Mouse (Mus musculus) gastrocnemius, postnatal 36 days (tissue): ENCODE data around the gene Tmem56. TPM values are rescaled to one million over a fixed set of nuclear protein-coding genes. Genes with fewer than 3 reads are reported as not detected.

Experiments
- DNase-seq, 2 experiments: peaks; one replicate each; pipeline ENCODE4 v3.0.0; 2022
- intact Hi-C: fragments of 180-260 bp; cut with DNase I; formaldehyde crosslinking; loops from one replicate; pipeline ENCODE4 v1.15.1; 2025
- total RNA-seq, 2 experiments: library from RNA; stranded (reverse); gene quantifications; 2 replicates each; pipeline ENCODE4 v1.2.3; 2021

Tmem56 gene
- total RNA-seq, 2 experiments from 2014 or later: 33.7 to 37.2 TPM

DNA sequence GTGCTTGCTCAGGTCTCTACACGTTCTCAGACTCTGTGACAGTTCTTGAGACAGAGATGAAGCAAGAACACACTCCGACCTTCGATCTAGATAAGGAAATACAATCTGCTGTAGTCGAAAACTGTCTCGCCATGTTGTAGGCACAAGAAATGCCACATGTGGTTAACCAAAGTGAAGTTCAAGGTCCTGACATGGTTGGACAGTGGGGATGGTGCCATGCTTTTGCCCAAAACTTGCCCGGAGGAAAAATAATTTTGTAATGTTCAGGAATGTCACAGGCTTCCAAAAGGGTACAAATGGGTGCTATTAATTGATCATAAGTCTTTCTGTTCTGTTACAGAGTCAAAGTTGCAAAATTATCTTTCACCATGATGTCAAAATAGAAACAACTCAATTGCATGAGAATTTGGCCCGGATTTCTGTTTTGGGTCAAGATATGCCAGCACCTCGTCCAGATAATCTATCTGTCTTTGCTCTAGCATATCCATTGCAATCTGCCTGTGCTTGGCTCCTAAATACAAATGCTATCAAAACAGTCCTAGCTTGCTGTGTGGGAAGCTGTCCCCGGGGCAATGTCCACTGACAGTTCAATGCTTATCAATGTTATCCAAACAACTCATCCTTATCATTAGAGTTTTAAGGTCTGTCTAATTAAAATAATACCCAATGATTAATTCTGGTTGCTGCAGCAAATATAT, 108.5 kb downstream of the Tmem56 start:
- intact Hi-C loops: loop anchor here (5.0 kb wide), 1 partner anchor 118 kb away; the partner anchor contains the start of gene Alg14
- DNase-seq: no peak

DNA sequence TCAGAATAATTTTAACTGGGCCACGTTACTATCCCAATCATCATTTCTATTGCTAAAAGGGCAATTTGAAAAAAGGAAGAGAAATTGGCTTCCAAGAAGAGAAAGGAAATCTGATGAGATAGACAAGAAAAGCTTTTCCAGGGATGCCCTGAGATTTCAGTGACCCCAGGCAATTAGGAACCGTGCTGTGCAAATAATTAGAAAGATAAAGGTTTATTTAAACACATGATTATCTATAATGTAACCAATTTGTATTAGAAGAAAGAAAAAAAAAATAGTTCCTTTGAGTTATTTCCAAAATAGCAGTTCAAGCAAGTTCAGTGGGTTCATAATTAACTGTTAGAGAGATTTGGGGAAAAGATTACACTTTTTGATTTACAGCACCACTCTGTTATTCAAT, 110.2 kb downstream of the Tmem56 start:
- DNase-seq: no peak
- intact Hi-C loops: loop anchor here (5.0 kb wide), 1 partner anchor 120 kb away; the partner anchor contains the start of gene Alg14

DNA sequence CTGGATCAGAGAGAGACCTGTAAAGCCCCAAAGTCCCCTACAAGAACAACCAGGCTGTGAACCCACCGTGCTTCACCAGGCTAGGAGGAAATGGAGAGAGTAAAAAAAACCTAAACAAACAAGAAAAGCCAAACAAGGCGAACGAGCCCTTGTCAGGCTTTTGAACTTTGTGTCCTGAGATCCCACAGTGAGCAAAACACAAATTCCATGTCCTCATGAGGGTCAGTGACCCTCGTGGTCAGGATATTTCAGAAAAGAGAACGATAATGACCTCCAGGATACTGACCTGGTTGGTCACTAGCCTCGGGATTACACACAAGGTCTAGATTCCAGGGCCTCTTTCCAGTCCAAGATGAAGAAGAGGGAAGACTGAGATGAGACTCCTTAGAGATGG, 111.0 kb downstream of the Tmem56 start:
- intact Hi-C loops: loop anchor here (5.0 kb wide), 1 partner anchor 120 kb away; the partner anchor contains the start of gene Alg14
- DNase-seq: no peak

DNA sequence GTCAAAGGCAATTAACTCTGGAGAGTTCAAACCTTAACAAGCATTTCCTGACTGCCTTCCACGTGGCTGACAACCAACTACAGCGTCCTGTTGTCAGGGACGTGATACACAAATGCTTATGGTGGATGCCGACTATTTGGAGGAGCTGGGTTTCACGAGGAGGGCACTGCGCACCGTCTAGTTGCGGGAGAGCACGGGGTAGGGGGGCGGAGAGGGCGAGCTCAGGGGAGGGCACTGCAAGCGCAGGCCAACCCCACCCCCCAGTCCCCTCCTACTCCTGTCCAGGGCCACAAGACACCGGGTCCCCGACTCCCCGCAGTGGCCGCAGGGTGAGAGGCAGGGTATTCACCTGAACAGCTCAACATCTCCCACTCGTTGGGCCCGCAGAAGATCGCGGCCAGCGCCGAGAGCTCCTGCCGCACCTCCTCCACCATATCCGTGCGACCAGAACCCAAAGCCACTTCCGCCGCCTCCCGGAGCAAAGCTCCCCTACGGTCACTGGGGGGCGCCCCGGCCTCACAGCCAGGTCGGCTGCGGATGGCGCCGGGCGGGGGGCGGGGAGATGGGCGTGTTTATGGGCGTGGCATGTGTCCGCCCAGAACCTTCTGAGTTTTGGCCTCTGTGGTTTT, 111.5 kb downstream of the Tmem56 start, which contains the start of gene Rwdd3:
Rwdd3 (minus strand) TSS at position 453 of the 629 bp plus-strand sequence.
- DNase-seq: peak; percentile 84
- intact Hi-C loops: loop anchor here (5.0 kb wide), 1 partner anchor 121 kb away; the partner anchor contains the start of gene Alg14

DNA sequence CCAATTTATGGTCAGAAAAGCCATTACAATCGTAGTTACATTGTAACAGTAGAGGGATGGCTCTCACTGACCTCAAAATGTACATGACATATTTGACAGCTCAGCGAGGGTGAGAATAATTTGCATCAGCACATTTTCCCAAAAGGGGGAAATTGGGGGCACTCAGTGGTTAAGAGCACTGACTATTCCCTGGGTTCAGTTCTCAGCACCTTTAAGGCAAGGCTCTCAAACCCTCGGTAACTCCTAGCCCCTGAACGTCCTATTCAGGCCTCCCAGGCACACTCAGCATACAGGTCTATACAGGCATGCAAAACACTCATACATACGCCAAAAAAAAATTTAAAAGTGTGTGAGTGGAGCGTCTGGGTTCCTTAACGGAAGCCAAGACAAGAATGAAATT, 112.3 kb downstream of the Tmem56 start:
- no peak for DNase-seq
- intact Hi-C loops: loop anchor here (5.0 kb wide), 1 partner anchor 122 kb away; the partner anchor contains the start of gene Alg14

DNA sequence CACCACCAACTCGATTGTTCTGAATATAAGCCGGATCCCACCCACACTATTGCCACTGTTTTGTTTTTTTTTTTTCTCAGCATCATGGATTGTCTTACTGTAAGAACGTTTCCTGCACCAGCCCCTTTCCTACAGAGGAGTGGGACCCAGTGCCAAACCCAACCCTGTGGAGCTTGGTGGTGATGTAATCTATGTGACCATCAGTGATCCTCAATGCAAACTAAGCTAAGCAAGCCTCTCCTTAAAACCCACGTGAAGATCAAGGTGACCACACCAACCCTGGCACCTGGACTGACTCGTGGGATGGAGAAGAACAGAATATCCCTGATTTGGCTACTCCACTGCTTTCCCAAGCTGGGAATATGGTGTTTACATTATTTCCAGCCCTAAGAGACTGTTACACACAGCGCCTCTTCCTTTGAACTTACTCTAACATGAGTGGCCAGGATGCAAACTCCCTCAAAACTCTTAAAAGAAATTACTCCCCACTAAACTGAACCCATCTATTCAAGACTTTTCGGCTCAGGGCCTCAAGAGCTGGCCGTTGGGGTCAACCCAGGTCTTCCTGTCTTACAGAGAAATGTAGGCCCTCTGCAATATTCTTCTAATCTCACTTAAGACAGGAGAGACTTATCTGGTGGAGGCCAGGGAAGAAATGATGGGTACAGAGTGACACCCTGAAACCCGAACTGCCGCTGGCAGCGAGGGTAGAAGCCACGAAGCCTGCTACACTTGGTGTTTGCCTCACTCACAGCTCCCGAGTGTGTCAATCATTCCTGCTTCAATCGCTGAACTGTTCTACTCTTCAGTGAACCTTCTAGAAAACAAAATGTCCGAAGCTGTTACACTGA, 113.6 kb downstream of the Tmem56 start:
- DNase-seq: no peak
- intact Hi-C loops: loop anchor here (5.0 kb wide), 2 partner anchors 138 to 338 kb away; no protein-coding TSS in a partner anchor

DNA sequence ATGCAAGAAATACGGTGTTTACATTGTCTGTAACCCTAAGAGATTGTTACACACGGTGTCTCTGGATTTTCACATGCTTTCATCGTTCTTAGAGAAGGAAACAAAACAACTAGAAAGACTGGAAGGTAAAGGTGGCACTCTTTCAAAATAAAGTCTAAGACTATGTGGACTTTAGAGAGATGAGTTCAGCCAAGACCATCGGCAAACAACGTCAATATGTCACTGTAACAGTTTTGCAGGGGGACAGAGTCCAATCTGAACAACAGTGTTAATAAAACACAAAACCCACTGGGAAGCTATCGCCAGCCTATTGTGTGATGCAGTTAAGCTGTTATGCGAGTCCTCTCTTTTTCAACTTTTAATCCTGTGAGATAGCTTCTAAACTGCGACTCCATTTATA, 114.3 kb downstream of the Tmem56 start:
- no peak for DNase-seq
- intact Hi-C loops: loop anchor here (5.0 kb wide), 2 partner anchors 139 to 339 kb away; no protein-coding TSS in a partner anchor

DNA sequence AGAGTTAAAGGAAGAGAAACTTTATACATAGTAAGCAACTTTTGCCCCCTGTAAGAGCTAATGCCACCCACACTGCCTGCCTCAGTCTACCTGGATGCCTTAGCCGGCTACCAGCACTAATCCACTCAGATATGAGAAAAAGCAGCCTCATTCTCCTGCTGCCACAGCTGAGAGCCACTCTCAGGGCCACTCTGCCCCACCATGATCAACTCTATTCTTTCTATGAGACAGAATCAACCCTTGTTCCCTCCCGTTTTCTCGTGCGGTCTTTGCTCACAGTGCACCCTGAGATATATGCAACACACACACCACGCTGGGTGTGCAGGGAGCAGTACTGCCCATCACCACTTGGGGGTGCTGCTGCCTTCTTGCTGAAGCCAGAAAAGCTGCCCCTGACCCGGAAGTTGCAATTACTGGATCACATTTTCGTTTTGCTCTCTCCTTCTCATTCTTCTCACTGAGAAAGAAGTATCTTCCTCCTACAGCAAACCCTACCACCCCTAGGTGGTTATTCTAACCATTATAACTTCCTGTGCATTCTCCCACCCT, 119.6 kb downstream of the Tmem56 start:
- DNase-seq: peak; percentile 27 to 32
- intact Hi-C loops: no loop called here

DNA sequence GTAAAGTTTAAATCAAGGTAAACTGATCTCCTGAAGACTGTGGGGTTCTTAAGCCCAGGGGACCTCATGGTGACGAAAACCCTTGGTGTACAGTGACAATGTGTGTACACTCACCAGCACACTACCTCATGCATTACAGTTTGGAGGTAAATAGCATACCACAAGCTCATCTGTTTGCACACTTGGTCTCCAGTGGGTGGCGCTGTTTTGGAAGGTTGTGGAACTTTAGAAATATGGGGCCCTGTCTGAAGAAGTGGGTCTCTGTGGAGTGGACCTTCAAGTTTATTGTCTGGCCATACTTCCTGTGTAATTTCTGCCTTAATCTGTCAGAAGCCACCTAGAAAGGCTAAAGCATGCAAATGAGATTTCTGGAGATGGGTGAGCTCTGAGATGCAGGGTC, 121.2 kb downstream of the Tmem56 start:
- intact Hi-C loops: no loop called here
- no peak for DNase-seq

DNA sequence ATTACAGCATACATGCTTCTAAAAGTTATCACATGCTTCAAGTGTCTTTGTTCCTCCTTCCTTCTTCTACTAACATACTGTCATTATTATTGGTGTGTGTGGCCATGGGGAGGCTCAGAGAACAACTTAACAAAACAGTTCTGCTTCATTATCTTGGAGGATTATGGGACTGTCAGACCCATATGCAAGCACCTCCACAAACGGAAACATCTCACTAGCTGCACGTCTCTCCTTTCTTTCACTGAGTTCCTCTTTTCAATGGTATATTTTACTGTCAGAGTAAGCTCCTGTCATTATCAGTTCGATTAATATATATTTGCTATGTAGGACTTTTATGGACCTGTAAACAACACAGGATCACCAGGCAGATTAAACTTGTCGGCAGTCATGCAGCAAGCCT, 122.5 kb downstream of the Tmem56 start:
- intact Hi-C loops: no loop called here
- no peak for DNase-seq

DNA sequence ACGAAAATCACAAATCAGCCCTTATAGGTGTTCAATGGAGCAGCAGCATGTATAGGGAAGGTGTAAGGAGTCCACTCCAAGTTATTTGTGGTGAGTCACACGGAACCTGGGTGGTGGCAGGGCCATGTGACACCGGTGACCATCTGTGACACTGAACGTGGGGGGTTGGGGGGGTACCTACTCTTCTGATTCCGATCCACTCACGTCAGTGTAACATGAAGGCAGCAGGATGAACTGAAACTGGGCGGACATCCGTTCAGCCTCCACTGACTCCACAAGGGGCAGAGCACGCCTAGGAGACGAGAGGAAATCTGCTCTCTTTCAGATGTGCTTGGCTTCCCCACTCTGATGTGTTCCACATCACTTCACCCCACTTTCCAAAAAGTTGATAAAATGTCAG, 123.3 kb downstream of the Tmem56 start:
- intact Hi-C loops: no loop called here
- DNase-seq: no peak

DNA sequence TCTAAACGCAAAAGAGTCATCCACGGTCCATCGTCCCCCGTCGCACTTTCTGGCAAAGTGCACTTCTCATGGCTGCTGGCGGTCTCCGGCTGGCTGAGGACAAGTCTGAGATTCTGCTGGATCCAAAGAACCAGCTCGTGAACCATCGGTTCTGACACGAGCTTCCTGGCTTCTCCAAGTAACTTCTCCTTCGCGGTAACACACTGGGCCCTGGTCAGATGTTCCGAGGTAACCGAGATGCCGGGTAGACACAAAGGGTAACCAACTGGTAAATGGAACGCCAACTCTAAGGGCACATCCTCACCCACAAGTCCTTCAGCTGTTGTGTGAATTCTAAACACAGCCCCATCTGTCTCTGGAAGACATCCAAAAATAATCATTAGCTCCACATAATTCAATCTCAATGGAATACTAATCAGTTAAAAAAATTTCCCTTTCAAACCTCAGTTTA, 124.0 kb downstream of the Tmem56 start:
- intact Hi-C loops: no loop called here
- DNase-seq: no peak

DNA sequence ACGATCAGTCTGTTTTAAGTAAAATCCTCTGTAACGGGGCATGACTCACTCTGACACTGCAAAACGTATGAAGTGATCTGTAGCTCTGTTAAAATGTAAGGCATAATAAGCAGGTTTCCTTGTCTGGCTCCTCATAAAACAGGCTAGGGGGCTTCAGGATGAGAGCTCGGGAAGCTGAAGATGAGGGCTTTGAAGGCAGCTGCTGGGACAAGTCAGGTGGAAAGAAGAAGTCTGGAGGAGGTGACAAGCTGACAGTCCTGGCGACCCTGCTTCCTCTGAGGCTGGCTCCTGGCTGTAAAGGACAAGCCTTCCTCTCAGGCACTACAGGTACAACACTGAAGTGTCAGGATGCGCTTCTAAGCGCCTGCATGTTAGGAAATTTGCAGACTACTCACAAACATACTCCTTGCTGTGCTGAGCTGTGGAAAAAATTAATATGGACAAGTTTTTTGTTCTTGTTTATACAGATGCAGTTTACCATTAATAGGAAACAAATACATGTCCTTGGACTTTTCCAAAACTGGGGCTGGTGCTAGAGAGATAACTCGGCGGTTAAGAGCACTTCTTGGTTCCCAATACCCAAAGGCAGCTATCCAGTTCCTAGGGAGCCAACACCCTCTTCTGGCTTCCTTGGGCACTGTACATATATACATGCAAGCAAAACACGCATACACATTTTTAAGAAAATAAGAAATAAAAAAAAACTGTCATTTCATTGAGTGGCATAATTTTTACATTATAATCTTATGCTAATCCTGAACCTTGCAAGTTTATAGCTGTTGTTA, 125.2 kb downstream of the Tmem56 start:
- no peak for DNase-seq
- intact Hi-C loops: no loop called here

DNA sequence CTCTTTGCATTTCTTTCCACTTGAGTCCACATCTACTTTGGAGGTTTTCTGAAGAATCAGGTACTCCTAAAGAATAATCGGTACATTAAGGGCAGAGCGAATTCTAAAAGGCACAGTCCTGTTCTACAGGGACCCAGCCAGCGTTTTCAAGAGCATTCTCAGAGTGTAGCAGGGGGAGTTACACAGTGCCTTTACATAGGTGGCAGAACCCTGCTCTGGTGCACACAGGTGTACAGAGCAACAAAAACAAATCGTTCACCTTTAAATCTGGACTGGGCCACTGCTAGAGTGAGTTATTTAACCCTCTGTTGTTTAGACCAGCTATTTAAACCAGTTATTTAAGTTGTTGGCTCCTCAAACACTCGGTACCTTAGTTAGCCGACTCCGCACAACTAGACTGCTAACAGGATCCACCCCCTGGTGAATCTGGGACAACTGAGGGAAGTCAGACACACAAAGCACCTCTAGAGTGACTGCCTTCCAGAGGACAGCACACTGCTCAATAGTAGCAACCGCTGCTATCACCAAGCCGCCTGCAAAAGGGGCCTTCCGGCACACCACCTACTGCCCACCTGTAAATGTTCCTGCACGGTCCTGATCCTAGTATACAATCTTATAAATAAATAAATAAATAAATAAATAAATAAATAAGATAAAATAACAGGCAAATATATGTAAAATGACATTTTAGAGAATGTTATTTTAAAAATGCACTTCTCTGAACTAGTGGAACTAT, 126.3 kb downstream of the Tmem56 start:
- intact Hi-C loops: no loop called here
- DNase-seq: no peak

DNA sequence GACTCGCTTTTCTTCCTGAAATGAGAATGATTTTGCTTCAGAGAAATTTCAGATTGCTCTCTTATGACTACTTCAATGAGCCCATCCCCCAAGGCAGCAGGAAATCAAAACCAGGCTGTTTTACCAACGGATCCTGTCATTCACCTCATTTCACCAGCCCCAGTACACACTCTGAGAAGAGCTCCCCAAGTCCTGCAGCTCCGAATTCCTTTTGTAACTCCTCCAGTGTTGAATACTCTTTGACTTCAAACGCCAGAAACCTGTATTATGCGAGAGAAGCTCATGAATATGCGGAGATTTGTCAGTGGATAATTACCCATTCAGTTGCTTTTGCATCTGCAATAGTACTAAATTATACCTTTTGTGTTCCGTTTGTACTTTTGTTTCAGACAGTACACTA, 126.9 kb downstream of the Tmem56 start:
- intact Hi-C loops: no loop called here
- no peak for DNase-seq
